Mouse (Mus musculus): ENCODE measurements around the gene Hist1h3a. TPM values are rescaled to one million over a fixed set of nuclear protein-coding genes. Genes with fewer than 3 reads are reported as not detected.

Hist1h3a gene
- polyA plus RNA-seq (2015; fragmentation: Nextera tagmentation; extraction: Ambion mirVana) = 26.7 and 31.7 TPM in 2 replicates

DNA sequence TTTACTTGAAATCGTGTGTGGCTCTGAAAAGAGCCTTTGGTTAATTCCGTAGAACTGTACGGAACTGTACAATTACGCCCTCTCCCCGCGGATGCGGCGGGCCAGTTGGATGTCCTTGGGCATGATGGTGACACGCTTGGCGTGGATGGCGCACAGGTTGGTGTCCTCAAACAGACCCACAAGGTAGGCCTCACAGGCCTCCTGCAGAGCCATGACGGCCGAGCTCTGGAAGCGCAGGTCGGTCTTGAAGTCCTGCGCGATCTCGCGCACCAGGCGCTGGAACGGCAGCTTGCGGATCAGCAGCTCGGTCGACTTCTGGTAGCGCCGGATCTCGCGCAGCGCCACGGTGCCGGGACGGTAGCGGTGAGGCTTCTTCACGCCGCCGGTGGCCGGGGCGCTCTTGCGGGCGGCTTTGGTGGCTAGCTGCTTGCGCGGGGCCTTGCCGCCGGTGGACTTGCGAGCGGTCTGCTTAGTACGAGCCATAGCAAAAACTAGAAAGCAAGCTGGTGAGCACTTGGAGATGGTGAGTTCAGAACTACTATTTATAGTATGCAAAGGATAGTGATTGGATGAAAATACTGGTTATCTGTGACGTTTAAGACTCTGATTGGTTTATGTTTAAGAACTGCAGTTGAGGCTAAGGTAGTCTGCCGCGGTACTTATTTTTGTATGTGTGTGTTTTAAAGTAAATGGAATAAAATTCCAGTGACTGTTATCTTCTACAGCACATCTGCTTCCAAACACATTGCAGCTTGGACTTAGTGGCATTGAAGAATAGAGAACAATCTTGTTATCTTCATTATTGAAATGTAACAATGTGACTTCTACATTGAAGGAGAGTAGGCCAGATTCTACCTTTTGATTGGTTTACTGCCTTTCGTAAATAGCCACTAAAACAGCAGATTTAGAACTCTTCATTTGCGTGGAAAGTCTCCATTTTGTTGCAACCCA, at the start of gene Hist1h3a:
TSS of gene Hist1h3a (minus strand) at position 516 of the 951 bp plus-strand sequence.

DNA sequence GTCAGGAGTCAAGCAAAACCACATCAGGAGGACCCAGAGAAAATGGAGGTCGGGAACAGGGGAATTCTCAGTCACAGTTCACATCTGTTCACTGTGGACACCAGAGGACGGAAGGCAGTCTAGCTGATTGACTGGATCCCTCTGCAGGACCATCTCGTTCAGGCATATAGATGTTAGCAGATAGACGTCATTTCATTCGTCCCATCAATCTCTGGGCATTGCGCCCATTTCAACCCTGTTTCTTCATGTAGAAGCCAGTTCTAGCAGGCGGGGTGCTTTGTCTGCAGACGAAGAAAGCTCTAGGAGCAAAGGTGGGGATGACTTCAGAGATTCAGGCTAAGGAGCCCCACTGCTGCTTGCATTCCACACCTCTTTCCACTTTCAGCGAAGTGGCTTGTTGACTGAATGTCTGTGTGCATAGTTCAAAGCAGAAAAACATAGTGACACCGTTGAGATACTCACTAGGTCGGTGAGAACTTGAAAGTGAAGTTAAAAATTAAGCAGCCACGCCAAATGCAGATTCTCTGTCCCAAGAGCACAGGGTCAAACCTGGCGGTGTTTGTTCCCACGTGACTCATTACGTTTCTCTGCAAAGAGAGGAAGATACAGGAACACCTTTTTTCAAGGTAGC, 44.4 kb upstream of the Hist1h3a start, which contains the start of gene Slc17a2:
TSS of gene Slc17a2 (plus strand) at position 572 of the 631 bp plus-strand sequence.

DNA sequence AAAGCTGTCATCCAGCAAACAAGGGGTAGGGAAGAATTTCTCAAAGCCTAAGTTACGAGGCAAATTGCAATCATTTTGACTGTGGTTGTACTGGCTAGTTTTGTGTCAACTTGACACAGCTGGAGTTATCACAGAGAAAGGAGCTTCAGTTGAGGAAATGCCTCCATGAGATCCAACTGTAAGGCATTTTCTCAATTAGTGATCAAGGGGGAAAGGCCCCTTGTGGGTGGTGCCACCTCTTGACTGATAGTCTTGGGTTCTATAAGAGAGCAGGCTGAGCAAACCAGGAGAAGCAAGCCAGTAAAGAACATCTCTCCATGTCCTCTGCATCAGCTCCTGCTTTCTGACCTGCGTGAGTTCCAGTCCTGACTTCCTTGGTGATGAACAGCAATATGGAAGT, 7.4 kb upstream of the Hist1h3a start, which contains the start of gene Trim38:
TSS of gene Trim38 (plus strand) at position 301 of the 400 bp plus-strand sequence.

DNA sequence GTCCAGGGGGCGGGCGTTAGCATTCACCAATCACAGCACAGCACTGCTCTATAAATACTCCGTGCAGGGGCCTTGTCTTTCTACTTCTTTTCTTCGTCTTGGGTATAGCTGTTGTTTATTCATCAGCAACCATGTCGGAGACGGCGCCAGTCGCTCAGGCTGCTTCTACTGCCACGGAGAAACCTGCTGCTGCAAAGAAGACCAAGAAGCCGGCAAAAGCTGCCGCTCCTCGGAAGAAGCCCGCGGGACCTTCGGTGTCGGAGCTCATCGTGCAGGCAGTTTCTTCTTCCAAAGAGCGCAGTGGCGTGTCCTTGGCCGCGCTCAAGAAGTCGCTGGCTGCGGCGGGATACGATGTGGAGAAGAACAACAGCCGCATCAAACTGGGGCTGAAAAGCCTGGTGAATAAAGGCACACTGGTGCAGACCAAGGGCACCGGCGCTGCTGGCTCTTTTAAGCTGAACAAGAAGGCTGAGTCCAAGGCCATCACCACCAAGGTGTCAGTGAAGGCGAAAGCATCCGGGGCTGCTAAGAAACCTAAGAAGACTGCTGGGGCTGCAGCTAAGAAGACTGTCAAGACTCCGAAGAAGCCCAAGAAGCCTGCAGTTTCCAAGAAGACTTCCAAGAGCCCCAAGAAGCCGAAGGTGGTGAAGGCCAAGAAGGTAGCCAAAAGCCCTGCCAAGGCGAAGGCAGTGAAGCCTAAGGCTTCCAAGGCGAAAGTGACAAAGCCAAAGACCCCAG, 1.6 kb upstream of the Hist1h3a start, which contains the start of gene Hist1h1a:
TSS of gene Hist1h1a (plus strand) at position 81 of the 738 bp plus-strand sequence.

DNA sequence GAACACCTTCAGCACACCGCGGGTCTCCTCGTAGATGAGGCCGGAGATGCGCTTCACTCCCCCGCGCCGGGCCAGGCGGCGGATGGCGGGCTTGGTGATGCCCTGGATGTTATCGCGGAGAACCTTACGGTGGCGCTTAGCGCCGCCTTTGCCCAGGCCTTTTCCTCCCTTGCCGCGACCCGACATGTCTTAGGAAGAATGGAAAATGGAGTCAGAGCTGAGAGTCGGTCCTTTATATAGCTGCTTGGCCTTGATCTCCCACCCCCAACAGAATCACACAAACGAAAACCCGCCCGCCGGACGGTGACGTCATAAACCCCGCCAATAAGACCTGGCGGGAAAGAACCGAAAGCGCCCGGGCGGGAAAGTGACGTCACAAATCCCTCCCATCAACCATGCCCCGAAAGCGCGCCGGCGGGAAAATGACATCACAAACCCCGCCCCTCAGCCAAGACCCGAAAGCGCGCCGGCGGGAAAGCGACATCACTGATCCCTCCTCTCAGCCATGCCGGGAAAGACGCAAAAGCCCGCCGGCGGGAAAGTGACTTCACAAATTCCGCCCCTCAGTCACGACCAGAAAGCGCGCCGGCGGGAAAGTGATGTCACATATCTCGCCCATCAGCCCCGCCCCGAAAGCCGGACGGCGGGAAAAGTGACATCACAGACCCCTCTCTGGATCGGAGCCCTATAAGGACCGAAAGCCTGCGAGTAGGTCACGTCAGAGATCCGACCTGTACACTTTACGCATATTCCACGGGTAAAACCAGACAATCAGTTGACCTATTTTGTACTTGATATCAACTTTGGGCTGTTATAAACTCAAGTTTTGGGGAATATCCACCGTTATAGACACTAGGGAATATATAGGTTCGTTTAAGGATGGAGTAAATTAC, 968 bp downstream of the Hist1h3a start, which contains the start of gene Hist1h4a:
TSS of gene Hist1h4a (minus strand) at position 259 of the 893 bp plus-strand sequence.

DNA sequence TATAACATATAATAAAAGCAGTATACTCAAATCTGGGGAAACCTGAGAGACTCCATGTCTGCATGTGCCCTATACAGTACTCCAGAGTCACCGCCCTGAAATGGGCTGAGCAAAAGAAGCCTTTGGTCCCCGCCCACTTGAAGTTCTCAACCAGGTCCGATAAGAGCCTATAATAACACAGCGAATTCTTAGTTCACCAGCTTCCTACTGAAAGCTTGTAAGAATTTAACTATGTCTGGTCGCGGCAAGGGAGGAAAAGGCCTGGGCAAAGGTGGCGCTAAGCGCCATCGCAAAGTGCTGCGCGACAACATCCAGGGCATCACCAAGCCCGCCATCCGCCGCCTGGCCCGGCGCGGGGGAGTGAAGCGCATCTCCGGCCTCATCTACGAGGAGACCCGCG, 5.4 kb downstream of the Hist1h3a start, which contains the start of gene Hist1h4b:
TSS of gene Hist1h4b (plus strand) at position 224 of the 400 bp plus-strand sequence.

DNA sequence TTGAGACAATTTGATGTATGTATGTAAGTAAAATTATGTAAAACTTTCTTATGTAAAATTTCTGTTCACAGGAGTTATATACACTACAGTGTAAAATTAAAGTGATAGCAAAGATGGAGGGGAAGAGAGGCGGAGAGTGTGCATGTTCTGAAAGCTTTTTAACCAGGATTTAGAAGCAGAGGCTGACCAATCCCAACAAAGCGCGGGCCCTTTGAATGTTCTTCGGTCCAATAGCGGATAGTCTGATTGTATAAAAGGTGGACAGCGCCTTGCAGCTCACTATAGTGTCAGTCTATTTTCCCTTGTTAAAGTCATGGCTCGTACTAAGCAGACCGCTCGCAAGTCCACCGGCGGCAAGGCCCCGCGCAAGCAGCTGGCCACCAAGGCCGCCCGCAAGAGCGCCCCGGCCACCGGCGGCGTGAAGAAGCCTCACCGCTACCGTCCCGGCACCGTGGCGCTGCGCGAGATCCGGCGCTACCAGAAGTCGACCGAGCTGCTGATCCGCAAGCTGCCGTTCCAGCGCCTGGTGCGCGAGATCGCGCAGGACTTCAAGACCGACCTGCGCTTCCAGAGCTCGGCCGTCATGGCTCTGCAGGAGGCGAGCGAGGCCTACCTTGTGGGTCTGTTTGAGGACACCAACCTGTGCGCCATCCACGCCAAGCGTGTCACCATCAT, 10.0 kb downstream of the Hist1h3a start, which contains the start of gene Hist1h3b:
TSS of gene Hist1h3b (plus strand) at position 201 of the 675 bp plus-strand sequence.

DNA sequence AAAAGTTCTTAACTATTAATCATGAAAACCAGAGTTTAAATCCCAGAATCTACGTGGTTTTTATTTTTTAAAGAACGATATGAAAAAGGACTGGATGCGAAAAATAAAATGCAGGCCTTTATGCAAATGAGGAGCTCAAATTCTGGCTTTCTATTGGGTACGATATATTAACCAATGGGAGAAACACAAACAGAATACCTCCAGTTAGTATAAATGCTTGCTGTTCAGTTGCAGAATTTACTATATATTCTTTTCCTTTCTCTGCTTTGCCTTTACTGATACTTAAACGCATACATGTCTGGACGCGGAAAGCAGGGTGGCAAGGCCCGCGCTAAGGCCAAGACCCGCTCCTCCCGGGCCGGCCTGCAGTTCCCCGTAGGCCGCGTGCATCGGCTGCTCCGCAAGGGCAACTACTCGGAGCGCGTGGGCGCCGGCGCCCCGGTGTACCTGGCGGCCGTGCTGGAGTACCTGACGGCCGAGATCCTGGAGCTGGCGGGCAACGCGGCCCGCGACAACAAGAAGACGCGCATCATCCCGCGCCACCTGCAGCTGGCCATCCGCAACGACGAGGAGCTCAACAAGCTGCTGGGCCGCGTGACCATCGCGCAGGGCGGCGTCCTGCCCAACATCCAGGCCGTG, 11.2 kb downstream of the Hist1h3a start, which contains the start of gene Hist1h2ab:
TSS of gene Hist1h2ab (plus strand) at position 288 of the 639 bp plus-strand sequence.

DNA sequence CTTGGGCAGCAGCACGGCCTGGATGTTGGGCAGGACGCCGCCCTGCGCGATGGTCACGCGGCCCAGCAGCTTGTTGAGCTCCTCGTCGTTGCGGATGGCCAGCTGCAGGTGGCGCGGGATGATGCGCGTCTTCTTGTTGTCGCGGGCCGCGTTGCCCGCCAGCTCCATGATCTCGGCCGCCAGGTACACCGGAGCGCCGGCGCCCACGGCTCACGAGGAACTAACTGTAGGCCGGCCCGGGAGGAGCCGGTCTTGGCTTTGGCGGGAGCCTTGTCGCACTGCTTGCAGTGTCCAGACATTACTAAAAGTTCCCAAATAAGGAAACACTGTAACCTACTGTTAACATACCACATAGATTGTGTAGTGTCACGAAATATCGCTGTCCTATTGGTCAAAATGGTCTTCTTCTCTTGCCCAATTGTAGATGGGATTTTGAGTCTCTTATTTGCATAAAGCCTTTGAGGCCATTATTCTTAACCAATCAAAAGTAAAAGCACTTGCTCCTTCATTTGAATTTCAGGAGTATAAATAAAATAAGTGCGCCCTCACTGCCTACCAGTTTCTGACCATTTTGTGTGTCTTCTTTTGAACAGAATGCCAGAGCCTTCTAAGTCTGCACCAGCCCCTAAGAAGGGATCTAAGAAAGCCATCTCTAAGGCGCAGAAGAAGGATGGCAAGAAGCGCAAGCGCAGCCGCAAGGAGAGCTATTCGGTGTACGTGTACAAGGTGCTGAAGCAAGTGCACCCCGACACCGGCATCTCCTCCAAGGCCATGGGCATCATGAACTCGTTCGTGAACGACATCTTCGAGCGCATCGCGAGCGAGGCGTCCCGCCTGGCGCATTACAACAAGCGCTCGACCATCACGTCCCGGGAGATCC, 15.7 kb downstream of the Hist1h3a start, which contains the start of gene Hist1h2bb:
TSS of gene Hist1h2bb (plus strand) at position 534 of the 880 bp plus-strand sequence.

DNA sequence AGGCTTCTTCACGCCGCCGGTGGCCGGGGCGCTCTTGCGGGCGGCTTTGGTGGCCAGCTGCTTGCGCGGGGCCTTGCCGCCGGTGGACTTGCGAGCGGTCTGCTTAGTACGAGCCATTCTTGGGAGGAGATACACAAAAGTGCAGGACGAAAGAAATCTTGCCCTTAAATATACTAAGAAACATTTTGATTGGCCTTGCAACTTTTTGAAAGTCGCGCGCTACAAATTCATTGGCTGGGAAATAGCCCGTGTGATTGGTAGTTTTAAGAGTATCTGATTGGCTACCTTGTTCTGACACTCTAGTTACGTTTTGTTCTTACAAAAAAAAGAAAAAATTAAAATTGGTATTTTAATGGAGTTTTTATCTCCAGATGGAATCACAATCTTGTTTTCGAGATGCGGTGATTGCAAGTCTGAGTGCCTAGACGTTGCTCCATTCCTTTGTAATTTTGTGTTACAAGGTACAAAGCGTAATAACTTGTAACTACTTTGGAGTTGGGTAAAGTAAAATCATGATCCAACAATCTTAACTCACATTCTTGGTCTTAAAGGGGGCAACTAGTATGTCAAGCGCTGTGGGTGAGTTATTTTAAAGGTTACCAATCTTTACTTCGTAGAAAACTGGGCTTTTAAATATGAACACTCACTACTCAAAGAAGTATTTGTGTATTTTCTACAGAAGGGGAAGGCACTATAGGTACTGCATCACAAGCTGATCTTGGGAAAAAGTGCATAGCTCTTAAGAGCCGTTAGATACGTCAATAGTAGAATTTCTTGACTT, 16.6 kb downstream of the Hist1h3a start, which contains the start of gene Hist1h3c:
TSS of gene Hist1h3c (minus strand) at position 222 of the 781 bp plus-strand sequence.

DNA sequence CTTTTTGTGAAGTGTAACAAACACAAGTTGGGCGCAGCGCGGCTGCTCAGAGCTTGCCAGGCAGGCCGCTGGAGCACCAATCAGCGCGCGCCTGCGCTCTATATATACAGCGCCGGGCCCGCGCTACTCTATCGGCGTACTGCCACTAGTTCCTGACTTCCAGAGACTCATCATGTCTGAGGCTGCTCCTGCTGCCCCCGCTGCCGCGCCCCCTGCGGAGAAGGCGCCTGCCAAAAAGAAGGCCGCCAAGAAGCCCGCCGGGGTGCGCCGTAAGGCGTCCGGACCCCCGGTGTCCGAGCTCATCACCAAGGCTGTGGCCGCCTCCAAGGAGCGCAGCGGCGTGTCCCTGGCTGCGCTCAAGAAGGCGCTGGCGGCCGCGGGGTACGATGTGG, 23.5 kb downstream of the Hist1h3a start, which contains the start of gene Hist1h1c:
TSS of gene Hist1h1c (plus strand) at position 132 of the 392 bp plus-strand sequence.

Other genes starting within 250 kb of the Hist1h3a start
- 10.2 and 10.9 TPM in 2 replicates for gene Hist1h4h, start 231.3 kb downstream of the Hist1h3a start, polyA plus RNA-seq (2015; fragmentation: Nextera tagmentation; extraction: Ambion mirVana)
- gene Hist1h2af, start 228.5 kb downstream of the Hist1h3a start, polyA plus RNA-seq (2015; fragmentation: Nextera tagmentation; extraction: Ambion mirVana) = 40.9 and 45.6 TPM in 2 replicates
- 18.3 and 26.4 TPM in 2 replicates for gene Hist1h3g, start 227.0 kb downstream of the Hist1h3a start, polyA plus RNA-seq (2015; fragmentation: Nextera tagmentation; extraction: Ambion mirVana)
- 2.3 and 2.8 TPM in 2 replicates for gene Hist1h2bh, start 219.0 kb downstream of the Hist1h3a start, polyA plus RNA-seq (2015; fragmentation: Nextera tagmentation; extraction: Ambion mirVana)
- gene Hist1h3f, start 218.3 kb downstream of the Hist1h3a start, polyA plus RNA-seq (2015; fragmentation: Nextera tagmentation; extraction: Ambion mirVana) = 5.0 and 8.1 TPM in 2 replicates
- 7.3 and 7.9 TPM in 2 replicates for gene Hist1h4f, start 210.7 kb downstream of the Hist1h3a start, polyA plus RNA-seq (2015; fragmentation: Nextera tagmentation; extraction: Ambion mirVana)
- gene Hist1h1d, start 209.1 kb downstream of the Hist1h3a start, polyA plus RNA-seq (2015; fragmentation: Nextera tagmentation; extraction: Ambion mirVana) = 0.91 and 1.1 TPM in 2 replicates
- gene Hist1h3e, start 200.0 kb downstream of the Hist1h3a start, polyA plus RNA-seq (2015; fragmentation: Nextera tagmentation; extraction: Ambion mirVana) = 15.3 and 18.5 TPM in 2 replicates
- gene Hist1h2ae, start 191.2 kb downstream of the Hist1h3a start, polyA plus RNA-seq (2015; fragmentation: Nextera tagmentation; extraction: Ambion mirVana) = 134 and 158 TPM in 2 replicates
- 22.9 and 29.0 TPM in 2 replicates for gene Hist1h2bg, start 191.0 kb downstream of the Hist1h3a start, polyA plus RNA-seq (2015; fragmentation: Nextera tagmentation; extraction: Ambion mirVana)
- 18.8 and 26.9 TPM in 2 replicates for gene Hist1h2bf, start 188.2 kb downstream of the Hist1h3a start, polyA plus RNA-seq (2015; fragmentation: Nextera tagmentation; extraction: Ambion mirVana)
- gene Hist1h2ad, start 188.0 kb downstream of the Hist1h3a start, polyA plus RNA-seq (2015; fragmentation: Nextera tagmentation; extraction: Ambion mirVana) = 4.1 and 8.1 TPM in 2 replicates
- gene Hist1h3d, start 186.6 kb downstream of the Hist1h3a start, polyA plus RNA-seq (2015; fragmentation: Nextera tagmentation; extraction: Ambion mirVana) = 19.3 and 30.4 TPM in 2 replicates
- 202 and 234 TPM in 2 replicates for gene Hist1h4d, start 180.8 kb downstream of the Hist1h3a start, polyA plus RNA-seq (2015; fragmentation: Nextera tagmentation; extraction: Ambion mirVana)
- gene Hist1h2be, start 141.3 kb downstream of the Hist1h3a start, polyA plus RNA-seq (2015; fragmentation: Nextera tagmentation; extraction: Ambion mirVana) = 2.5 and 3.2 TPM in 2 replicates
- 31.4 and 33.9 TPM in 2 replicates for gene Hist1h1e, start 139.8 kb downstream of the Hist1h3a start, polyA plus RNA-seq (2015; fragmentation: Nextera tagmentation; extraction: Ambion mirVana)
- 1.9 and 3.1 TPM in 2 replicates for gene Hist1h2ac, start 78.4 kb downstream of the Hist1h3a start, polyA plus RNA-seq (2015; fragmentation: Nextera tagmentation; extraction: Ambion mirVana)
- 77.4 and 85.8 TPM in 2 replicates for gene Hist1h2bc, start 78.2 kb downstream of the Hist1h3a start, polyA plus RNA-seq (2015; fragmentation: Nextera tagmentation; extraction: Ambion mirVana)
- not detected in 2 replicates for gene Hist1h1t, start 66.6 kb downstream of the Hist1h3a start, polyA plus RNA-seq (2015; fragmentation: Nextera tagmentation; extraction: Ambion mirVana)
- gene Hist1h4c, start 63.9 kb downstream of the Hist1h3a start, polyA plus RNA-seq (2015; fragmentation: Nextera tagmentation; extraction: Ambion mirVana) = 18.8 TPM in 2 replicates
- gene Hfe, start 51.5 kb downstream of the Hist1h3a start, polyA plus RNA-seq (2015; fragmentation: Nextera tagmentation; extraction: Ambion mirVana) = 10.7 and 14.6 TPM in 2 replicates
- 62.5 and 68.9 TPM in 2 replicates for gene Hist1h1c, start 23.6 kb downstream of the Hist1h3a start, polyA plus RNA-seq (2015; fragmentation: Nextera tagmentation; extraction: Ambion mirVana)
- gene Hist1h3c, start 16.8 kb downstream of the Hist1h3a start, polyA plus RNA-seq (2015; fragmentation: Nextera tagmentation; extraction: Ambion mirVana) = 10.7 and 11.0 TPM in 2 replicates
- gene Hist1h2bb, start 15.7 kb downstream of the Hist1h3a start, polyA plus RNA-seq (2015; fragmentation: Nextera tagmentation; extraction: Ambion mirVana) = 7.7 and 9.4 TPM in 2 replicates
- gene Hist1h2ab, start 11.3 kb downstream of the Hist1h3a start, polyA plus RNA-seq (2015; fragmentation: Nextera tagmentation; extraction: Ambion mirVana) = 104 and 128 TPM in 2 replicates
- 51.9 and 64.5 TPM in 2 replicates for gene Hist1h3b, start 10.1 kb downstream of the Hist1h3a start, polyA plus RNA-seq (2015; fragmentation: Nextera tagmentation; extraction: Ambion mirVana)
- gene Hist1h4b, start 5.4 kb downstream of the Hist1h3a start, polyA plus RNA-seq (2015; fragmentation: Nextera tagmentation; extraction: Ambion mirVana) = 8.3 and 9.5 TPM in 2 replicates
- gene Hist1h4a, start 1.2 kb downstream of the Hist1h3a start, polyA plus RNA-seq (2015; fragmentation: Nextera tagmentation; extraction: Ambion mirVana) = 1.3 and 1.4 TPM in 2 replicates
- 15.4 and 20.8 TPM in 2 replicates for gene Hist1h1a, start 1.3 kb upstream of the Hist1h3a start, polyA plus RNA-seq (2015; fragmentation: Nextera tagmentation; extraction: Ambion mirVana)
- gene Trim38, start 7.5 kb upstream of the Hist1h3a start, polyA plus RNA-seq (2015; fragmentation: Nextera tagmentation; extraction: Ambion mirVana) = not detected in 2 replicates
- not detected in 2 replicates for gene Slc17a2, start 44.6 kb upstream of the Hist1h3a start, polyA plus RNA-seq (2015; fragmentation: Nextera tagmentation; extraction: Ambion mirVana)
- gene Slc17a3, start 77.0 kb upstream of the Hist1h3a start, polyA plus RNA-seq (2015; fragmentation: Nextera tagmentation; extraction: Ambion mirVana) = not detected in 2 replicates
- not detected in 2 replicates for gene Slc17a1, start 105.4 kb upstream of the Hist1h3a start, polyA plus RNA-seq (2015; fragmentation: Nextera tagmentation; extraction: Ambion mirVana)
- 0.16 TPM in 2 replicates for gene Slc17a4, start 152.6 kb upstream of the Hist1h3a start, polyA plus RNA-seq (2015; fragmentation: Nextera tagmentation; extraction: Ambion mirVana)
- gene Hist1h2ba, start 171.8 kb upstream of the Hist1h3a start, polyA plus RNA-seq (2015; fragmentation: Nextera tagmentation; extraction: Ambion mirVana) = not detected in 2 replicates
- gene Hist1h2aa, start 172.1 kb upstream of the Hist1h3a start, polyA plus RNA-seq (2015; fragmentation: Nextera tagmentation; extraction: Ambion mirVana) = not detected in 2 replicates
- gene Scgn, start 228.8 kb upstream of the Hist1h3a start, polyA plus RNA-seq (2015; fragmentation: Nextera tagmentation; extraction: Ambion mirVana) = not detected in 2 replicates